Comparison of ENCODE assay signal across 29 mouse cellular contexts in genomic region chr3:55567476-55567875, GRCm38 (mm10).
DNase-seq lines count a peak whose midpoint lies in the region; ATAC-seq and TF ChIP-seq lines count a peak whose summit lies in the region.
"Had no signal": no experiment of that assay in that cellular context is flagged by ENCODE, and none has a peak within 500 bp of the region (broad histone marks: within the 10 kb centered on the region; RNA-seq: fewer than 3 reads in every experiment).

No protein-coding gene starts in this region.

- WGBS in cerebellum, adult 2 months, result 97% methylated on average over 3 of the region's 3 CpGs
- WGBS in intestine, embryonic 14.5 days, result 91% methylated on average over 3 of the region's 3 CpGs
- WGBS in intestine, embryonic 15.5 days, result 91% methylated on average over 3 of the region's 3 CpGs
- 52% methylated on average over 3 of the region's 3 CpGs for WGBS in liver, embryonic 14.5 days (ENCODE audit: insufficient replicate concordance)
- WGBS in liver, postnatal 0 days (ENCODE audit: insufficient replicate concordance), result 75% methylated on average over 3 of the region's 3 CpGs

- DNase-seq in cerebellum, adult 2 months, result no peak
- DNase-seq in cerebellum, postnatal 14 days, result no peak
- peak; percentile 32 for DNase-seq in intestine, embryonic 14.5 days (ENCODE audit: low spot score)
- no peak for DNase-seq in liver, embryonic 14.5 days (ENCODE audit: low read depth in 3 of 3, low spot score in 3 of 3)
- no peak for DNase-seq in liver, postnatal 0 days
- no peak for DNase-seq in Patski (ENCODE audit: low read depth, low spot score)
- no peak for DNase-seq in layer of hippocampus, adult 8-10 months (ENCODE audit: low spot score in 2 of 2)
- DNase-seq: adrenal gland, adult 2 months; cerebellum, adult 18-20 months; cerebellum, postnatal 36 days; gastrocnemius, postnatal 10 days; heart, adult 18-20 months; heart, postnatal 36 days; kidney, adult 8-10 months; kidney, postnatal 14 days; layer of hippocampus, adult 9-11 months; left cerebral cortex, postnatal 4 days; lung, postnatal 4 days; retina, postnatal 1 day; right cerebral cortex, postnatal 25 days; thymus, postnatal 14 days had no signal

- no peaks in the 10 kb centered on the region for H3K4me1 ChIP-seq in cerebellum, adult 2 months (ENCODE audit: control insufficient read depth, insufficient read depth, low read length)
- no peaks in the 10 kb centered on the region for H3K4me1 ChIP-seq in intestine, embryonic 14.5 days (replicated peaks; ENCODE audit: control insufficient read depth, insufficient read depth, low read length)
- no peaks in the 10 kb centered on the region for H3K4me1 ChIP-seq in intestine, embryonic 15.5 days (replicated peaks)
- no peaks in the 10 kb centered on the region for H3K4me1 ChIP-seq in liver, embryonic 14.5 days (replicated peaks; ENCODE audit: control insufficient read depth in 2 of 2, insufficient read depth in 2 of 2, low read length in 1 of 2)
- no peaks in the 10 kb centered on the region for H3K4me1 ChIP-seq in liver, postnatal 0 days (ENCODE audit: insufficient read depth)
- H3K4me1 ChIP-seq: liver, embryonic 15.5 days had no signal

- no peak overlapping the region for H3K27ac ChIP-seq in cerebellum, adult 2 months (ENCODE audit: insufficient read depth, low read length)
- H3K27ac ChIP-seq in intestine, embryonic 14.5 days (ENCODE audit: low read depth), result no peak overlapping the region
- no peak overlapping the region for H3K27ac ChIP-seq in intestine, embryonic 15.5 days
- no peak overlapping the region for H3K27ac ChIP-seq in liver, embryonic 14.5 days
- no peak overlapping the region for H3K27ac ChIP-seq in liver, postnatal 0 days (ENCODE audit: low read depth)
- H3K27ac ChIP-seq: hindbrain, embryonic 14.5 days; limb, embryonic 15.5 days; liver, embryonic 15.5 days; midbrain, embryonic 15.5 days; neural tube, embryonic 13.5 days had no signal

- CTCF ChIA-PET in Patski (lab: Charles Lee), result interaction anchor here (1.2 to 1.7 kb wide), 6 partner anchors 13 to 142 kb away, joined by 3 to 5 read pairs (median 4); no protein-coding TSS in a partner anchor

- no peak overlapping the region for H3K9ac ChIP-seq in intestine, embryonic 14.5 days (ENCODE audit: low read length)
- H3K9ac ChIP-seq in intestine, embryonic 15.5 days, result no peak overlapping the region
- no peak overlapping the region for H3K9ac ChIP-seq in liver, embryonic 14.5 days (replicated peaks)
- H3K9ac ChIP-seq in liver, postnatal 0 days (replicated peaks), result no peak overlapping the region
- H3K9ac ChIP-seq: hindbrain, embryonic 14.5 days; limb, embryonic 15.5 days; liver, embryonic 15.5 days; midbrain, embryonic 15.5 days; neural tube, embryonic 13.5 days had no signal

- TF ChIP-seq CTCF in cerebellum, adult 2 months (IDR thresholded peaks at IDR 0.05; ENCODE audit: borderline replicate concordance, insufficient read depth, low read depth, low read length), result peak; percentile 18; the same call in 1 of the 2 replicates
- 0 out of 2 replicates have a peak, but pooled peaks have one; percentile 13 for TF ChIP-seq CTCF in liver, embryonic 14.5 days (IDR thresholded peaks at IDR 0.05; ENCODE audit: low read depth)
- no peak for TF ChIP-seq CTCF in liver, postnatal 0 days (IDR thresholded peaks at IDR 0.05; ENCODE audit: low read depth)
- TF ChIP-seq CTCF in Patski (IDR thresholded peaks at IDR 0.05), result peak; percentile 75

- H3K4me3 ChIP-seq in cerebellum, adult 2 months (replicated peaks; ENCODE audit: insufficient read depth, low read depth, low read length), result no peak overlapping the region
- H3K4me3 ChIP-seq in intestine, embryonic 14.5 days (ENCODE audit: low read depth, low read length), result no peak overlapping the region
- H3K4me3 ChIP-seq in intestine, embryonic 15.5 days (replicated peaks), result no peak overlapping the region
- no peak overlapping the region for H3K4me3 ChIP-seq in liver, embryonic 14.5 days (ENCODE audit: insufficient read depth in 1 of 2, low read depth in 2 of 2, low read length in 2 of 2)
- no peak overlapping the region for H3K4me3 ChIP-seq in liver, postnatal 0 days (ENCODE audit: low read depth, low read length)
- H3K4me3 ChIP-seq: limb, embryonic 15.5 days; liver, embryonic 15.5 days; midbrain, embryonic 15.5 days; myocyte; neural tube, embryonic 13.5 days had no signal

- POLR2A ChIA-PET in Patski (lab: Charles Lee), result no interaction called here

- H3K4me2 ChIP-seq in intestine, embryonic 14.5 days (ENCODE audit: low read length), result no peak overlapping the region
- H3K4me2 ChIP-seq in intestine, embryonic 15.5 days (replicated peaks), result no peak overlapping the region
- no peak overlapping the region for H3K4me2 ChIP-seq in liver, embryonic 14.5 days (ENCODE audit: low read depth)
- no peak overlapping the region for H3K4me2 ChIP-seq in liver, postnatal 0 days (ENCODE audit: low read depth, low read length)
- H3K4me2 ChIP-seq: hindbrain, embryonic 14.5 days; limb, embryonic 15.5 days; liver, embryonic 15.5 days; midbrain, embryonic 15.5 days; neural tube, embryonic 13.5 days had no signal

- no peak for TF ChIP-seq EP300 in liver, embryonic 14.5 days (IDR thresholded peaks at IDR 0.05; ENCODE audit: low read depth)
- no peak for TF ChIP-seq EP300 in liver, postnatal 0 days (IDR thresholded peaks at IDR 0.05; ENCODE audit: low read depth)

- ATAC-seq in intestine, embryonic 14.5 days (replicated peaks; ENCODE audit: low FRiP score, low TSS enrichment, low read depth), result no peak
- ATAC-seq in intestine, embryonic 15.5 days, result no peak
- no peak for ATAC-seq in liver, embryonic 14.5 days (ENCODE audit: insufficient read depth)
- no peak for ATAC-seq in liver, postnatal 0 days
- no peak for ATAC-seq in Patski
- ATAC-seq: forebrain, embryonic 14.5 days; midbrain, embryonic 15.5 days had no signal

- H3K36me3 ChIP-seq in intestine, embryonic 14.5 days (ENCODE audit: control insufficient read depth, insufficient read depth, low read length), result no peaks in the 10 kb centered on the region
- no peaks in the 10 kb centered on the region for H3K36me3 ChIP-seq in intestine, embryonic 15.5 days
- H3K36me3 ChIP-seq in liver, embryonic 14.5 days (replicated peaks; ENCODE audit: control insufficient read depth, insufficient read depth, low read depth), result no peaks in the 10 kb centered on the region
- H3K36me3 ChIP-seq in liver, postnatal 0 days (replicated peaks; ENCODE audit: insufficient read depth, low read length), result no peaks in the 10 kb centered on the region
- H3K36me3 ChIP-seq: limb, embryonic 15.5 days; liver, embryonic 15.5 days; midbrain, embryonic 15.5 days; neural tube, embryonic 13.5 days had no signal

- H3K27me3 ChIP-seq in cerebellum, adult 2 months (ENCODE audit: control insufficient read depth, insufficient read depth, low read length), result no peaks in the 10 kb centered on the region; the same call in 1 of the 2 replicates
- H3K27me3 ChIP-seq in intestine, embryonic 14.5 days (replicated peaks; ENCODE audit: control insufficient read depth, insufficient read depth, low read length), result no peaks in the 10 kb centered on the region
- no peaks in the 10 kb centered on the region for H3K27me3 ChIP-seq in intestine, embryonic 15.5 days (replicated peaks)
- no peaks in the 10 kb centered on the region for H3K27me3 ChIP-seq in liver, embryonic 14.5 days (ENCODE audit: control insufficient read depth, insufficient read depth, low read length)
- H3K27me3 ChIP-seq in liver, postnatal 0 days (ENCODE audit: insufficient read depth, low read length), result no peaks in the 10 kb centered on the region
- no peaks in the 10 kb centered on the region for H3K27me3 ChIP-seq in Patski
- H3K27me3 ChIP-seq: limb, embryonic 15.5 days; liver, embryonic 15.5 days; midbrain, embryonic 15.5 days; neural tube, embryonic 13.5 days had no signal

- TF ChIP-seq POLR2A in cerebellum, adult 2 months (IDR thresholded peaks at IDR 0.05; ENCODE audit: borderline replicate concordance, insufficient read depth, low read length), result no peak

- H3K9me3 ChIP-seq in intestine, embryonic 14.5 days (ENCODE audit: control insufficient read depth, low read length), result no peaks in the 10 kb centered on the region
- no peaks in the 10 kb centered on the region for H3K9me3 ChIP-seq in intestine, embryonic 15.5 days
- no peaks in the 10 kb centered on the region for H3K9me3 ChIP-seq in liver, embryonic 14.5 days (ENCODE audit: control insufficient read depth, low read length)
- no peaks in the 10 kb centered on the region for H3K9me3 ChIP-seq in liver, postnatal 0 days (ENCODE audit: low read length)
- H3K9me3 ChIP-seq: limb, embryonic 15.5 days; liver, embryonic 15.5 days; midbrain, embryonic 15.5 days; neural tube, embryonic 13.5 days had no signal

- in situ Hi-C loops in Patski (cut with MboI; ENCODE audit: low pct_unique_long_range_greater_than_20kb), result no loop called here
